Mouse (Mus musculus) kidney, adult 2 months (tissue): ENCODE measurements at regions not wholly inside any gene's neighbourhood (a gene's known extent, or its start where the extent isn't known, plus 50 kb on each side); places are given as distances from the start of the nearest gene placed in this dataset.

Experiments
- CTCF ChIP-seq: fragments of 200-500 bp; conservative IDR thresholded peaks from 2 replicates; pipeline ENCODE4 v1.5.1; 2011; ENCODE audit warnings: low read depth, mild to moderate bottlenecking, control low read depth, low read length, moderate library complexity, mixed read lengths; ENCODE audit not compliant: insufficient read depth, insufficient read length
- POLR2A ChIP-seq: fragments of 200-500 bp; IDR thresholded peaks from one replicate; pipeline ENCODE4 v1.6.1; 2011; ENCODE audit warnings: low read depth, low read length, control low read depth

GRCm38 (mm10) chr10:48522258-48522657 is 1266.3 kb downstream of the Grik2 start:
- TF ChIP-seq CTCF (no peak), POLR2A (no peak)
